Mouse (Mus musculus) cerebellum, adult 2 months (tissue): Measurements from ENCODE around the gene Kcnip1. TPM values are rescaled to one million over a fixed set of nuclear protein-coding genes. Genes with fewer than 3 reads are reported as not detected.
A peak's percentile ranks its signal among the peaks of the same experiment; 100 is the strongest.

ENCODE experiments used
- DNase-seq, 2 experiments: peaks; one replicate each; pipeline ENCODE4 v3.0.0; 2021
- H3K27ac ChIP-seq: fragments of 200-500 bp; 2 replicates; pipeline ENCODE4 v1.5.1; 2012; ENCODE audit warnings: low read length, control low read depth, inconsistent platforms; ENCODE audit not compliant: insufficient read depth
- H3K27me3 ChIP-seq: fragments of 200-500 bp; 2 replicates; pipeline ENCODE4 v1.6.1; 2012; ENCODE audit warnings: inconsistent platforms, mild to moderate bottlenecking, low read length, moderate library complexity; ENCODE audit not compliant: control insufficient read depth, insufficient read depth
- H3K4me1 ChIP-seq: fragments of 200-500 bp; 2 replicates; pipeline ENCODE4 v1.6.1; 2011; ENCODE audit warnings: low read length; ENCODE audit not compliant: control insufficient read depth, insufficient read depth
- H3K4me3 ChIP-seq: fragments of 200-500 bp; replicated peaks from 2 replicates; pipeline ENCODE3; 2011; ENCODE audit warnings: mild to moderate bottlenecking, low read depth, low read length, control low read depth; ENCODE audit not compliant: insufficient read depth
- CTCF ChIP-seq: fragments of 200-500 bp; IDR thresholded peaks from 2 replicates; pipeline ENCODE4 v1.5.1; 2011; ENCODE audit warnings: low read depth, mild to moderate bottlenecking, control low read depth, low read length, moderate library complexity, borderline replicate concordance; ENCODE audit not compliant: insufficient read depth
- POLR2A ChIP-seq: fragments of 200-500 bp; IDR thresholded peaks from 2 replicates; pipeline ENCODE4 v1.6.1; 2011; ENCODE audit warnings: low read length, control low read depth, borderline replicate concordance; ENCODE audit not compliant: insufficient read depth
- WGBS: fragments of 180-500 bp; shearing (Covaris S2); methylation state at CpG from one replicate; pipeline ENCODE4 v1.1.7; 2018; 5-methylcytosine and 5-hydroxymethylcytosine counted together
- polyA plus RNA-seq: library from polyadenylated mRNA; depleted of rRNA; stranded (reverse); fragments of >200 nt; gene quantifications from 2 replicates; pipeline ENCODE4 v1.2.3, GENCODE M21; 2012

Kcnip1 gene
- polyA plus RNA-seq, 1 experiment: 78.8 TPM

- TF ChIP-seq POLR2A: no peak
- 1% methylated on average over 52 of the region's 52 CpGs for whole genome bisulfite sequencing
- DNase-seq: no peak
- H3K4me3 ChIP-seq: peak overlapping the region; percentile 41
- no peak overlapping the region for H3K27ac ChIP-seq
- H3K27me3 ChIP-seq: peaks cover 3% of the 10 kb centered on the region; the same call in 1 of the 2 replicates
- H3K4me1 ChIP-seq: no peaks in the 10 kb centered on the region
Measured at GRCm38 (mm10) chr11:33843294-33843864, 149.6 kb downstream of the Kcnip1 start.

GRCm38 (mm10) chr11:33839049-33839448 is 153.9 kb downstream of the Kcnip1 start:
- no peak for DNase-seq
- Histone ChIP-seq H3K4me3 (no peak overlapping the region), H3K27ac (no peak overlapping the region), H3K27me3 (peaks cover 7% of the 10 kb centered on the region; the same call in 1 of the 2 replicates), H3K4me1 (no peaks in the 10 kb centered on the region)
- TF ChIP-seq CTCF (no peak), POLR2A (no peak)
- 86% methylated on average over 3 of the region's 3 CpGs for WGBS

DNA sequence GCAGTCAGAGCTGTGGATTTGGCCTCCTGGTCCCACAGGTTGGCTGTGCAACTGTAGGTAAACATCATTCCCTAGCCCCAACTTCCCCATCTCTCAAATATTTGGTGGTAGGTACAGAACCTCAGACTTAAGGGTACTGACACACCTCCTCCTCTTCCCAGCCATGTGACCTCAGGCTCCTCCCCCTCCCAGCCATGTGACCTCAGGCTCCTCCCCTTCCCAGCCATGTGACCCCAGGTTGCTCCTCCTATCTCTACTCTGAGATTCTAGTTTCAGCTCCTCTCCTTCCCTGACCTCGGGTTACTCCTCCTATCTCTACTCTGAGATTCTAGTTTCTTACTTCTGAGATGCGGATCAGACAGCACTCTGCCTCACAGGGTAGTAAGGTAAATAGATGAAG is 163.2 kb downstream of the Kcnip1 start:
- TF ChIP-seq CTCF: no peak
- TF ChIP-seq POLR2A: no peak
- H3K27me3 ChIP-seq: no peaks in the 10 kb centered on the region; the same call in 1 of the 2 replicates
- DNase-seq: no peak
- H3K4me1 ChIP-seq: peaks cover 16% of the 10 kb centered on the region
- H3K4me3 ChIP-seq: no peak overlapping the region
- no peak overlapping the region for H3K27ac ChIP-seq
- WGBS: 89% methylated on average over 2 of the region's 2 CpGs

DNA sequence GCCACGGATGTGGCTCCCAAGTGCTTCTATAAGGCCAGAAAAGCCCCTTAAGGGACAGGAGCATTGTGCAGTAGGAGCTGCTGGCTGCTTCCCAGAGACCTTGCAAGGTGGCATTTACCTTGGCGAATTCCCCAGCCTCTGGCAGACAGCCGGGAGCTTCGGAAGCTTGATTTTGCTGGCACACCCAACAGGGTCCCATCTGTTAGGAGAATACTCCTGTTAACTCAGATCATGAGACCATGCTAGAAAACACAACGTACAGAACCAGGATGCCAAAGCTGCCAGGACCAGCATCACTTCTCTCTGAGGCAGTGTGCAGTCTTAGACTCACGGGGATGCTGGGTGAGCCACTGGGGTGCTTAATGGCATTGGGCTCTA is 165.1 kb downstream of the Kcnip1 start:
- 2% methylated on average over 6 of the region's 6 CpGs for WGBS
- peak overlapping the region; percentile 17 for H3K4me3 ChIP-seq
- TF ChIP-seq CTCF (no peak), POLR2A (no peak)
- peaks cover 16% of the 10 kb centered on the region for H3K4me1 ChIP-seq
- no peaks in the 10 kb centered on the region for H3K27me3 ChIP-seq
- peak; percentile 93 to 94 for DNase-seq
- no peak overlapping the region for H3K27ac ChIP-seq

DNA sequence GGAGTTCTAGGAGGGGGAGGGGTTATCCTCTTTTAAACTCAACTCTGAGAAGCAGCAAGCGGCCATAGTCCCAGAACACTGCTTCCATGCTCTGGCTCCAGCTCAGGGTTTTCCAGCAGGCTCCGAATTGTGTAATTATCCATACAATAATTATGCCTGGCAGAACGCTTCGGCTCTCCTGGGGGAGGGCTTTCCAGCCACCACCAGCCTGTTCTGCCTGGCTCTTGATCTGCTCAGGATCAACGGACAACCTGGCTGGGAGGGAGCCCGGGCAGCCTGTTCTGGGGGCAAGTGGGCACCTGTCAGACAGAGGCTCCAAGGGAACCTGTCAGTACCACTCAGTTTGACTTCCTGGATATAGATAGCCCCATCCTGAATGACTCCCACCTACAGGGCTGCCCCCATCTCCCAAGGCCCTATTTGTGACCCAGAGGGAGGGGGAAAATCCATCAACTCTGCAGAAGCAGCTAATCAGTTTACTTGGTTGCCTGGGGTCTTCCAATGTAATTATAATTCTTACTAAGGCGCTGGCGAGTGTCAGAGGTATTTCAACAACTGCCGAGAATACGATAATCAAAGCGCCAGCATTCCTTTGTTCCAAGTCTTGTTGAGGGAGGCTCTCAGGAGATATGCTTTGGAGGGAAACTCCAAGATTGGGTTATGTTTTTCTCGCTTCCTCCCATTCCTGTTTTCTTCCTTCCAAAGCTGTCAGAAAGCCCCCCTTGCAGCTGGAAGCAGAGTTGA is 165.7 kb downstream of the Kcnip1 start:
- 11% methylated on average over 12 of the region's 12 CpGs for WGBS
- DNase-seq: peak; percentile 66 to 82

DNA sequence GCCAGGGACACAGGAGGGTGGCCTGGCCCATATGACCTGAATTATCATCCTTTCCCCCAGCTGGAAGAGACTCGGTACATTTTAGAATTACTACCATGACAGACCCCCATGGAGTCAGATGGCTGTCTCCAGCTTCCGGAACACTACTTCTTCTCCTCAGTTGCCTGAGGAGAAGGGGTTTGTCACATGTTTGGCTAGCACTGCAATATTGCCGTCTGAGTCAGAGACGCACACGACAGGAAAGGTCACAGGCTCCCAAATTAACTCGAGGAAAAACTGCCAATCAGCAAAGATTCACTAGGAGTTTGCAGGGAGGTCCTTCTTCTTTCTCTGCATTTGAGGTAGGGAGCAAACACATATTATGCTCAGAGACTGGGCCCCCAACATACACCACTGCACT is 168.2 kb downstream of the Kcnip1 start:
- H3K4me3 ChIP-seq: no peak overlapping the region
- peaks cover 25% of the 10 kb centered on the region for H3K4me1 ChIP-seq
- no peak for TF ChIP-seq CTCF
- no peak for TF ChIP-seq POLR2A
- H3K27ac ChIP-seq: no peak overlapping the region
- WGBS: 33% methylated on average over 6 of the region's 6 CpGs
- DNase-seq: no peak
- no peaks in the 10 kb centered on the region for H3K27me3 ChIP-seq

More for the DNA sequence above, 165.7 kb downstream of the Kcnip1 start:
- no peak overlapping the region for H3K4me3 ChIP-seq
- H3K27ac ChIP-seq: no peak overlapping the region
- no peaks in the 10 kb centered on the region for H3K27me3 ChIP-seq
- TF ChIP-seq POLR2A (no peak), CTCF (no peak)
- H3K4me1 ChIP-seq: peaks cover 16% of the 10 kb centered on the region

- peak in 1 of 2 experiments; percentile 72 for DNase-seq
- no peak overlapping the region for H3K27ac ChIP-seq
- TF ChIP-seq POLR2A (no peak), CTCF (no peak)
- peaks cover 10% of the 10 kb centered on the region for H3K4me1 ChIP-seq
- no peaks in the 10 kb centered on the region for H3K27me3 ChIP-seq
- H3K4me3 ChIP-seq: no peak overlapping the region
- WGBS: 21% methylated on average over 5 of the region's 5 CpGs
Measured at GRCm38 (mm10) chr11:33821331-33821730, 171.6 kb downstream of the Kcnip1 start.

DNA sequence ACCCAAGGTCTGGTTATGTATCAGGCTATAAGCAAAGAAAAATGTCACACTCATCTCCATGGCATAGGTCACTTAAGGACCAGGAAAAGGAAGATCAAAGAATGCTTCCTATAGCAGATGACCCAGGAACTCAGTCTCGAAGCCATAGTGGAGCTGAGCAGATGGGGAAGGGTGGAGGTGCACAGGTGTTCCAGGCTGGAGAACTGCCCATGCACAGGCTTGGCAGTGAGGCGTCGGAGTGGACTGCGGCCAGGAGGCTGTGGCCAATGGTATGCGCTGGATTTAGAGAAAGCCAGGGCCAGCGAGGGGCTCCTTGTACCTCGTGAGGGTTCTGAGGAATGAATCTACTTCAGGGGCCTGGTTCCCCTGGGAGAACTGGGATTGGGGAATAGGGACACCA is 172.1 kb downstream of the Kcnip1 start:
- DNase-seq: peak; percentile 89 to 92
- Histone ChIP-seq H3K27ac (no peak overlapping the region), H3K4me1 (peaks cover 15% of the 10 kb centered on the region), H3K4me3 (no peak overlapping the region), H3K27me3 (no peaks in the 10 kb centered on the region)
- TF ChIP-seq CTCF (no peak), POLR2A (no peak)
- WGBS: 13% methylated on average over 7 of the region's 7 CpGs
